Mouse (Mus musculus) stomach, postnatal 0 days (tissue): ENCODE results near the gene Ppp1r16b. TPM values are rescaled to one million over a fixed set of nuclear protein-coding genes. Genes with fewer than 3 reads are reported as not detected.

Experiments
- ATAC-seq: fragments of 200-750 bp; cut with Nextera tagmentation; 2 replicates; pipeline ENCODE4 v1.8.0; 2017; ENCODE audit not compliant: low FRiP score, low TSS enrichment
- DNase-seq: peaks from one replicate; pipeline ENCODE4 v3.0.0-alpha.2; 2016; ENCODE audit warnings: low spot score
- H3K27ac ChIP-seq: fragments of 300-500 bp; sonication (generic); replicated peaks from 2 replicates; pipeline ENCODE4 v1.5.1; 2014; ENCODE audit warnings: mild to moderate bottlenecking, control low read depth
- H3K27me3 ChIP-seq: fragments of 300-500 bp; sonication (generic); 2 replicates; pipeline ENCODE4 v1.6.1; 2014; ENCODE audit warnings: low read length; ENCODE audit not compliant: control insufficient read depth, insufficient read depth
- H3K36me3 ChIP-seq: fragments of 300-500 bp; sonication (generic); 2 replicates; pipeline ENCODE4 v1.6.1; 2014; ENCODE audit warnings: low read length, mixed read lengths; ENCODE audit not compliant: control insufficient read depth, insufficient read depth
- H3K4me1 ChIP-seq: fragments of 300-500 bp; sonication (generic); replicated peaks from 2 replicates; pipeline ENCODE4 v1.6.1; 2014; ENCODE audit warnings: antibody characterized with exemption; ENCODE audit not compliant: control insufficient read depth, insufficient read depth
- H3K4me2 ChIP-seq: fragments of 300-500 bp; sonication (generic); replicated peaks from 2 replicates; pipeline ENCODE4 v1.6.1; 2014; ENCODE audit warnings: low read depth, mild to moderate bottlenecking, control low read depth, moderate library complexity
- H3K4me3 ChIP-seq: fragments of 300-500 bp; sonication (generic); 2 replicates; pipeline ENCODE4 v1.5.1; 2014; ENCODE audit warnings: low read depth, low read length, control low read depth
- H3K9ac ChIP-seq: fragments of 300-500 bp; sonication (generic); 2 replicates; pipeline ENCODE4 v1.6.1; 2014; ENCODE audit warnings: mild to moderate bottlenecking, low read length, control low read depth, mixed read lengths
- H3K9me3 ChIP-seq: fragments of 300-500 bp; sonication (generic); 2 replicates; pipeline ENCODE4 v1.6.1; 2016; ENCODE audit warnings: low read length; ENCODE audit not compliant: control insufficient read depth
- CTCF ChIP-seq: IDR thresholded peaks from 2 replicates; pipeline ENCODE4 v1.5.1; 2016; ENCODE audit warnings: antibody characterized with exemption, low read depth, mild to moderate bottlenecking, moderate library complexity
- EP300 ChIP-seq: optimal IDR thresholded peaks from 2 replicates; pipeline ENCODE3; 2016; ENCODE audit warnings: antibody characterized with exemption
- WGBS: fragments of 180-500 bp; shearing (Covaris S2); extraction: QIAGEN DNeasy Blood & Tissue Kit; methylation state at CpG from one replicate; pipeline ENCODE4 v1.1.7; 2014; 5-methylcytosine and 5-hydroxymethylcytosine counted together
- polyA plus RNA-seq: library from polyadenylated mRNA; unstranded; fragments of >200 nt; fragmentation: Nextera tagmentation; extraction: Ambion mirVana; gene quantifications from 2 replicates; pipeline ENCODE4 v1.2.1, GENCODE M21; 2015

Ppp1r16b gene
- polyA plus RNA-seq, 1 experiment from 2014 or later, result 2.1 TPM

GRCm38 (mm10) chr2:158689060-158689459, 23.9 kb downstream of the Ppp1r16b start:
- ATAC-seq, result no peak
- H3K4me1 ChIP-seq, result no peaks in the 10 kb centered on the region
- H3K27me3 ChIP-seq, result no peaks in the 10 kb centered on the region
- WGBS, result 87% methylated on average over 5 of the region's 5 CpGs
- H3K9me3 ChIP-seq, result no peaks in the 10 kb centered on the region
- TF ChIP-seq CTCF (no peak), EP300 (no peak)
- H3K4me3 ChIP-seq, result no peak overlapping the region
- no peak overlapping the region for H3K9ac ChIP-seq
- H3K36me3 ChIP-seq, result no peaks in the 10 kb centered on the region
- H3K4me2 ChIP-seq, result no peak overlapping the region
- DNase-seq, result no peak
- 0 out of 2 replicates have a peak overlapping the region, but pooled peaks have one; percentile 2 for H3K27ac ChIP-seq

GRCm38 (mm10) chr2:158689640-158690039, 24.4 kb downstream of the Ppp1r16b start:
- Histone ChIP-seq H3K27ac (no peak overlapping the region), H3K36me3 (no peaks in the 10 kb centered on the region), H3K4me2 (no peak overlapping the region), H3K27me3 (no peaks in the 10 kb centered on the region), H3K4me1 (no peaks in the 10 kb centered on the region), H3K9ac (no peak overlapping the region), H3K9me3 (no peaks in the 10 kb centered on the region), H3K4me3 (no peak overlapping the region)
- WGBS, result 68% methylated on average over 7 of the region's 7 CpGs
- no peak for ATAC-seq
- no peak for TF ChIP-seq CTCF
- no peak for TF ChIP-seq EP300
- no peak for DNase-seq

- WGBS, result 66% methylated on average over 8 of the region's 8 CpGs
- H3K9ac ChIP-seq, result no peak overlapping the region
- no peaks in the 10 kb centered on the region for H3K36me3 ChIP-seq
- DNase-seq, result no peak
- H3K4me3 ChIP-seq, result no peak overlapping the region
- H3K9me3 ChIP-seq, result no peaks in the 10 kb centered on the region
- H3K27me3 ChIP-seq, result no peaks in the 10 kb centered on the region
- no peak for TF ChIP-seq CTCF
- TF ChIP-seq EP300, result no peak
- no peak for ATAC-seq
- H3K4me1 ChIP-seq, result no peaks in the 10 kb centered on the region
- no peak overlapping the region for H3K4me2 ChIP-seq
- no peak overlapping the region for H3K27ac ChIP-seq
Observed at GRCm38 (mm10) chr2:158690116-158690515, 24.9 kb downstream of the Ppp1r16b start.

- DNase-seq (no peak), ATAC-seq (no peak)
- no peaks in the 10 kb centered on the region for H3K27me3 ChIP-seq
- H3K4me2 ChIP-seq, result no peak overlapping the region
- no peaks in the 10 kb centered on the region for H3K36me3 ChIP-seq
- no peak overlapping the region for H3K9ac ChIP-seq
- no peak overlapping the region for H3K4me3 ChIP-seq
- 82% methylated on average over 6 of the region's 6 CpGs for WGBS
- H3K9me3 ChIP-seq, result no peaks in the 10 kb centered on the region
- TF ChIP-seq EP300 (no peak), CTCF (no peak)
- no peaks in the 10 kb centered on the region for H3K4me1 ChIP-seq
- no peak overlapping the region for H3K27ac ChIP-seq
Observed at GRCm38 (mm10) chr2:158692191-158692590, 27.0 kb downstream of the Ppp1r16b start.

GRCm38 (mm10) chr2:158695811-158696210, 30.6 kb downstream of the Ppp1r16b start:
- no peak overlapping the region for H3K4me2 ChIP-seq
- DNase-seq (no peak), ATAC-seq (no peak)
- H3K4me3 ChIP-seq, result no peak overlapping the region
- no peak overlapping the region for H3K27ac ChIP-seq
- 84% methylated on average over 27 of the region's 27 CpGs for WGBS
- no peak overlapping the region for H3K9ac ChIP-seq
- TF ChIP-seq CTCF, result no peak
- no peak for TF ChIP-seq EP300
- H3K27me3 ChIP-seq, result no peaks in the 10 kb centered on the region
- H3K9me3 ChIP-seq, result no peaks in the 10 kb centered on the region
- no peaks in the 10 kb centered on the region for H3K36me3 ChIP-seq
- no peaks in the 10 kb centered on the region for H3K4me1 ChIP-seq

GRCm38 (mm10) chr2:158696451-158696850, 31.3 kb downstream of the Ppp1r16b start:
- H3K4me1 ChIP-seq, result no peaks in the 10 kb centered on the region
- no peak for DNase-seq
- no peaks in the 10 kb centered on the region for H3K36me3 ChIP-seq
- no peak overlapping the region for H3K9ac ChIP-seq
- H3K27me3 ChIP-seq, result no peaks in the 10 kb centered on the region
- TF ChIP-seq CTCF (no peak), EP300 (no peak)
- no peak for ATAC-seq
- no peak overlapping the region for H3K4me3 ChIP-seq
- no peaks in the 10 kb centered on the region for H3K9me3 ChIP-seq
- H3K4me2 ChIP-seq, result no peak overlapping the region
- 69% methylated on average over 6 of the region's 6 CpGs for WGBS
- H3K27ac ChIP-seq, result no peak overlapping the region
